Mouse (Mus musculus): ENCODE measurements at regions not wholly inside any gene's neighbourhood (a gene's known extent, or its start where the extent isn't known, plus 50 kb on each side); places are given as distances from the start of the nearest gene placed in this dataset.

- in situ Hi-C loops (cut with MboI, MseI): no loop called here
Observed at GRCm38 (mm10) chr17:14501341-14501740, 192.7 kb downstream of the Thbs2 start.

GRCm38 (mm10) chr17:14497086-14497485 lies 196.9 kb downstream of the Thbs2 start:
- in situ Hi-C loops (cut with MboI, MseI): no loop called here

GRCm38 (mm10) chr17:14493751-14494320 lies 200.2 kb downstream of the Thbs2 start:
- in situ Hi-C loops (cut with MboI, MseI): no loop called here

- in situ Hi-C loops (cut with MboI, MseI): no loop called here
Observed at GRCm38 (mm10) chr17:14492936-14493335, 201.1 kb downstream of the Thbs2 start.

- in situ Hi-C loops (cut with MboI, MseI): no loop called here
Observed at GRCm38 (mm10) chr17:14481746-14482145, 202.4 kb downstream of the Smoc2 start.

- in situ Hi-C loops (cut with MboI, MseI): no loop called here
Observed at GRCm38 (mm10) chr17:14478938-14479505, 199.7 kb downstream of the Smoc2 start.

GRCm38 (mm10) chr17:14476707-14477106 lies 197.4 kb downstream of the Smoc2 start:
- in situ Hi-C loops (cut with MboI, MseI): no loop called here

- in situ Hi-C loops (cut with MboI, MseI): no loop called here
Observed at GRCm38 (mm10) chr17:14475778-14476647, 196.7 kb downstream of the Smoc2 start.

- in situ Hi-C loops (cut with MboI, MseI): no loop called here
Observed at GRCm38 (mm10) chr17:14475277-14475676, 196.0 kb downstream of the Smoc2 start.

- in situ Hi-C loops (cut with MboI, MseI): no loop called here
Observed at GRCm38 (mm10) chr17:14468754-14469488, 189.6 kb downstream of the Smoc2 start.

GRCm38 (mm10) chr17:14455251-14455743 lies 176.0 kb downstream of the Smoc2 start:
- in situ Hi-C loops (cut with MboI, MseI): no loop called here

Data from T-helper 1 cell (primary cell).